Mouse (Mus musculus): Measurements from ENCODE around the gene Luc7l.
"Not testable (repeated sequence)": the region's sequence is repeated elsewhere in the genome, so short reads cannot be mapped to it uniquely, and the experiment has no call there.

The Luc7l gene

DNA sequence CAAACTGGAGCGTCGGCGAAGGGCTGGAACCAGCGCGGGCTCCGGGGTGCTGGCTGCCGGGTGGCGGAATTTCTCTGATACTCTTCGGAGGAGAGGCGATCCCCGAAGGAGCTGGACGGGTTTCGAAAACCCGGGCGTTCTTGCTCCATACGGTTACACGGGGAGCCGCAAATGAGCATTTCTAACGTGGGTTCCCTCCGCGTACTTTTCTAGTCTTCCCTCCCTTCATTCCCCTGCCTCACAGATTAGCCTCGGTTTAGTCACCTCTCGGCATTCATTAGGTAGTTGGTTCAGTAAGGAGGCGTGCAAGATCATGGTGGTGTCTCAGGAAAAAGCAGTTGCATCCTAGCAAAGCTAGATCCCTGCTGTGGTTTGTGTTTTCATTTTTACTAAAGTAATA, 703 bp downstream of the Luc7l start:
- no peak for DNase-seq (ENCODE audit: low spot score)

DNA sequence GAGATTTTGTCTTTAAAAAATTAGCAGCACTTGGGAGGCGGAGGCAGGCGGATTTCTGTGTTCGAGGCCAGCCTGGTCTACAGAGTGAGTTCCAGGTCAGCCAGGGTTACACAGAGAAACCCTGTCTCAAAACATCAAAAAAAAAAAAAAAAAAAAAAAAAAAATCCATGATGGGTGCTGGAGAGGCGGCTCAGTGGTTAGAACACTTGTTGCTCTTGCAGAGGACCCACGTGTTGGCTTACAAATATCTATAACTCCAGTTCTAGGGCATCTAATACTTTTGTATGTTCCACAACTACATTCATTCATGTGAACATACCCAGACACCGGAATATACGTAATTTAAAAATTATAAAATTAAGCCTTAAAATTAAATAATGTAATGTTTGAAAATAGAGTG, 2.6 kb downstream of the Luc7l start:
- DNase-seq (ENCODE audit: low spot score) = no peak

DNA sequence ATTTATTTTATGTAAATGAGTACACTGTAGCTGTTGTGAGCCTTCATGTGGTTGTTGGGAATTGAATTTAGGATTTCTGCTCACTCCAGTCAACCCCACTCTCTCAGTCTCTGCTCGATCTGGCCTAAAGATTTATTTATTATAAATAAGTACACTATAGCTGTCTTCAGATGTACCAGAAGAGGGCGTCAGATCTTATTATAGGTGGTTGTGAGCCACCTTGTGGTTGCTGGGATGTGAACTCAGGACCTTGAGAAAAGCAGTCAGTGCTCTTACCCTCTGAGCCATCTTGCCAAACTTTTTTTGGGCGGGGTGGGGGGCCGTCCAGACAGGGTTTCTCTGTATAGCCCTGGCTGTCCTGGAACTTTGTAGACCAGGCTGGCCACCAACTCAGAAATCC, 9.1 kb downstream of the Luc7l start:
- no peak for DNase-seq (ENCODE audit: low spot score)

DNA sequence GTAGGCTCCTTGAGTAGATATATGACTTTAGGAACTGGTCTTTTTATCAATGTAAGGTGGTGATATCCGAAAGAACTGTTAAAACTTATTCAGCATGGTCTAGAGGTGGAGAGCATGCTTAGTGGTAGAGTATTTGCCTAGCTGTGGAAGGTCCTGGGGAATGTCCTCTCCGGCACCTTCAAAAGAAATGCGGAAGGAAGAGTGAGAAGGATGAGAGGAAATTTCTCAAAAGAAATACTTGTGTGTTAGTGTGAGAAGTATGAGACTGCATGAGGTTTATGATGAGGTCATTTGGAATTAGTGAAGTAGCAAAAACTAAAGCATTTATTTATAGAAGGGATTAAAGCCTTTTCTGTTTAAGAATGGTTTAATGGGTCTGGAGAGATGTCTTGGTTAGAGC, 9.7 kb downstream of the Luc7l start:
- DNase-seq (ENCODE audit: low spot score) = no peak

DNA sequence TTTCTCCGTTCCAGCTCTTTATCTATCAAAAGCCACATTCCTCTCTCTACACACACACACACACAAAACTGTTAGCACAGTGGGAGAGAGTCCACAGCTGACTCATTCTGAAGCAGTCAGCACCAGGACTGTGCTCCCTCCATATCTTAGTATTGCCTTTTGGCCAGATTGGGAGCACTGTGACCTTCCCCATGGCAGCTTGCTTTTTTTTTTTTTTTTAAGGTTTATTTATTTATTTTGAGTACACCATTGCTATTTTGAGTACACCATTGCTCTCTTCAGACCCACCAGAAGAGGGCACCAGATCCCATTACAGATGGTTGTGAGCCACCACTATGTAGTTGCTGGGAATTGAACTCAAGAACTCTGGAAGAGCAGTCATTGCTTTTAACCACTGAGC, 16.2 kb downstream of the Luc7l start:
- no peak for DNase-seq (ENCODE audit: low spot score)

DNA sequence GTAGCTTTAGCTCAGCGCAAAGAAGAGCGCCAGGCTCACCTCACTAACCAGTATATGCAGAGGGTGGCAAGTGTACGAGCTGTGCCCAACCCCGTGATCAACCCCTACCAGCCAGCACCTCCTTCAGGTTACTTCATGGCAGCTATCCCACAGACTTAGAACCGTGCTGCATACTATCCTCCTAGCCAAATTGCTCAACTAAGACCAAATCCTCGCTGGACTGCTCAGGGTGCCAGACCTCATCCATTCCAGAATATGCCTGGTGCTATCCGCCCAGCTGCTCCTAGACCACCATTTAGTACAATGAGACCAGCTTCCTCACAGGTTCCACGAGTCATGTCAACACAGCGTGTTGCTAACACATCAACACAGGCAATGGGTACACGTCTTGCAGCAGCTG, 16.9 kb downstream of the Luc7l start:
- DNase-seq (ENCODE audit: low spot score) = not testable (repeated sequence)

DNA sequence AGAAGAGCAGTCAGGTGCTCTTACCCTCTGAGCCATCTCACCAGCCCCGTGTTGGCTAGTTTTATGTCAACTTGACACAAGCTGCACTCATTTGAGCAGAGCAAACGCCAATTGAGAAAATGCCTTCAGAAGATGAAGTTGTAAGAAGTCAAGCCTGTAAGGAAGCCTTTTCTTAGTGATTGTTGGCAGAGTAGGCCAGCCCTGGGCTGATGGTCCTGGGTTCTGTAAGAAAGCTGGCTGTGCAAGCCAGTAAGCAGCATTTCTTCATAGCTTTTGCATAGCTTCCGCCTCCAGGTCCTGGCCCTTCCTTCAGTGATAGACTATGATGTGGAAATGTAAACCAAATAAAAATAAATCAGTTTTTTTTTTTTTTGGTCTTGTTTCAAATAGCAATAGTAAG, 19.9 kb downstream of the Luc7l start:
- DNase-seq (ENCODE audit: low spot score) = no peak

DNA sequence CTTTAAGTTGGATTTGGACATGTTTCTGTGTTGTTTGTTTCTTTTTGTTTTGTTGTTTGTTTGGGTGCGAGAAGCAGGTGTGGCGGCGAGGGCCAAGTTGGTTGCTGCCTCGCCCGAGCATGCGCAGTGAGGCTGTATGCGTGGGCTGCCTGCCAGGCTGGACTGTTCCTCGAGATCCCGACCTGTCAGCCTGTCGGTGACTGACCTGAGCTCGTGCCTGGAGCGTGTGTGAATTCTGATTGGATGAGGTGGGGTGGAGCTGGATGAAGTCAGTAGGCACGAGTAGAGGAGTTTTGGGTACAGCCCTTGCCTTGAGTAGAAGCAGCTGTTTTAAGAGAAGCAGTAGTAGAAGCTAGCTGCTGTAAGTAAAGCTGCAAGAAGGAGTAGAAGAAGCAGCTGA, 23.2 kb downstream of the Luc7l start:
- no peak for DNase-seq (ENCODE audit: low spot score)

DNA sequence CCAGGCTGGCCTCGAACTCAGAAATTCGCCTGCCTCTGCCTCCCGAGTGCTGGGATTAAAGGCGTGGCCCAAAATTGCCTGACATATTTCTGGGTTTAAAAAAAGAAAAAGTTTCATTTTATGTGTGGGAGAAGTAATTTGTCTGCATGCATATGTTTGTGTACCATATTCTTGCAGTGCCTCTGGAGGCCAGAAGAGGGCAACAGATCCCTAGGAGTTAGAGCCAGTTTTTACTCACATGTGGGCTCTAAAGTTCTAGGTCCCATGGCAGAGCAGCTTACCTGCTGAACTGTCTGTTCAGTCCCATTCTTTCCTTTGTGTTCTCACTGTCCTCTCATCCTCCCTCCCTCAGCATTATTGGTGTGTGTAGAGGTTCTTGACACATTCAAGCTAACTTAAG, 24.0 kb downstream of the Luc7l start:
- DNase-seq (ENCODE audit: low spot score) = peak; percentile 9

DNA sequence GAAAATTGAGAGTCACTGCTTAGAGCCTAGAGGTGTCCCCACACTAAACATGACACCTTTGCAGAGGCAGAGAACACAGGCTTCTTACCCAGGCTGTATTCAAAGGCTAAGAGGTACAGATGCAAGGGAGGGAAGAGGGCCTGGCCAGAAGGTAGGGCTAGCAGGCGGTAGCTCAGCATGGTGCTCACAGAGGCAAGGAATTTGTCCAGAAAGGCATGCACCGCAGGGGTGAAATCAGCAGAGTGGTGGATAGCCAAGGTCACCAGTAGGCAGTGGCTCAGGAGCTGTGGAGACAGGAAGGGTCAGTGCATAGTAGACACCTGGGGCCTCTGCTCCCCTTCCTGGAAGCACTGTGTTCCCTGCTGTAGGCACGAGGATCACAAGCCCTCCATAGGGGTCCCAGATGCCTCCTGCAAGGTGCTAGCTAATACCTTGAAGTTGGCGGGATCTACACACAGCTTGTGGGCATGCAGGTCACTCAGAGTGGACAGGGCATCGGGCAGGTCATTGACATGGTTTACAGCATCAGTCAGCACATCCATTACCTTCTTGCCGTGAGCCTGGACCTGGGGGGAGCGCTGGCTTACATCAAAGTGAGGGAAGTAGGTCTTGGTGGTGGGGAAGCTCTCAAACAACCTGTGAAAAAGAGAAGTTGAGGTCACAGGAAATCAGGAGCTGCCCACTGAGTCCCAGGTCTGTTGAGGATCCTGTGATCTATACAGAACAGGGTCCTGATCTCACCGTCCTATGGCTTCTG, 33.7 kb downstream of the Luc7l start:
- DNase-seq (ENCODE audit: low spot score) = no peak

DNA sequence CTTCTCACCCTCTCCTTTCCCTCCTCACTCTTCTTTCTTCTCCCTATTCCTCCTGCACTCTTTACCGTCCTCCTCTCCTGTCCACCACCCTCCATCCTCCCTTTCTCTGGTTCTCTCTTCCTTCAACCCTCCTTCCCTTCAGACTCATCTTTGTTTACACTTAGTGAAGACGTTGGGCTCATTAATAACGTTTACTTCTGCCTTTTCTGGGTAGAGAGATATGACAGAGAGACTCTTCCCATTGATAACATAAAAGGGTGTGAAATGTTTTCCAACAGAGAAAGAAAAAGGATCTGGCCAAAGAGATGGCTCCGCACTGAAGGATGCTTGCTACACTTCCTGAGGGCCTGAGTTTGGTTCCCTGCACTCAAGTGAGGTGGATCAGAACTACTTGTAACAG, 36.8 kb downstream of the Luc7l start:
- no peak for DNase-seq (ENCODE audit: low spot score)

DNA sequence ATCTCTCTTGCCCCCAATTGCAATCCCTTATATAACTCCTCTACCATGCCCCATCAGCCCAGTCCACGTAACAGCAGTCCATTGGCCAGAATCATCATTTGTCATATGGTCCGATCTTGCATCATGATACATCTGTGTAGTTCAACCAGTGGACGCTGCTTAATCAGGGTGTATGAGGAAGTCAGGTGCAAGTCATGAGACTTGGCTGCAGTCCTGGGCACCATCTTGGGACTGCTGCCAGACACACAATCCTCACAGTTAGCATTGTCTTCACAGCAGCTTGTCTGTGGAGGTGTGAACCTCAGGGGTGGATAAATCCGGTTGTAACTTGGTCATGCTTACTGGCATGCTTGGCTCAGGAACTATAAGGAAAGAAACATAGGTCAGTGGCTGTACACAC, 45.6 kb downstream of the Luc7l start:
- DNase-seq (ENCODE audit: low spot score) = not testable (repeated sequence)

DNA sequence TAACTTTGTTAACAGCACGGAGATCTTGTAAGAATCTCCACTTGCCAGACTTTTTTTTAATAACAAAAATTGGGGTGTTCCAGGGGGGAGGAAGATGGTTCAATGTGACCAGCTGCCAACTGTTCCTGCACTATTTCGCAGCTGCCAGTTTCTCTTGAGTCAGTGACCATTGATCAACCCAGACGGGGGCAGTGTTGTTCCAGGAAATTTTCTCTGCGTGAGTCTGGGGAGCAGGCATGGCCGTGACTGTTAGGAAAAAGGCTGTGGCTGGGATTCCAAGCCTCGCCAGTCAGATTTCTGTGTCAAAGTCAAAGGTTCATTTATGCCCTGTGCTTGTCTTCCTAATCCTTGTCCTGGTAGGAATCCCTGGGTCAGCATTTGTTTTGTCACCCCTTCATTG, 61.6 kb downstream of the Luc7l start:
- no peak for DNase-seq (ENCODE audit: low spot score)

DNA sequence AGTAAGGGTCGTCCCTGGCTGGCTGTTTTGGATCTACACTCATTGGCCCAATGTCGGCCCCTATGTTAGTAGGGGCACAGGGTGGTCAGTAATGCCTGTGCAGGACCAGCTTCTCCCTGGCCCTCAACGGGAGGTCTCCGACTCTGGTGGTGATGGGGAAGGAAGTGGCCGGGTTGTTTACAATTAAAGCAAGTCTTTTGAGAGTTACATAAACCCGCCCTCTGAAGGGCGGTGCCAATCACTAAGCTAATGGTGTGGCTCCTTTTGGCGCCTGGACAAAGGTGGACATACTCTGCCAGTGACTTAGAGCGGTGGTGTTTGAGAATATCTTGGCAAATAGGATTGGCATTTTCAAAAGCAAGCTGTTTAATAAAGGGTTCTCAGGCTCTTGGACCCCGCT, 62.8 kb downstream of the Luc7l start:
- no peak for DNase-seq (ENCODE audit: low spot score)

DNA sequence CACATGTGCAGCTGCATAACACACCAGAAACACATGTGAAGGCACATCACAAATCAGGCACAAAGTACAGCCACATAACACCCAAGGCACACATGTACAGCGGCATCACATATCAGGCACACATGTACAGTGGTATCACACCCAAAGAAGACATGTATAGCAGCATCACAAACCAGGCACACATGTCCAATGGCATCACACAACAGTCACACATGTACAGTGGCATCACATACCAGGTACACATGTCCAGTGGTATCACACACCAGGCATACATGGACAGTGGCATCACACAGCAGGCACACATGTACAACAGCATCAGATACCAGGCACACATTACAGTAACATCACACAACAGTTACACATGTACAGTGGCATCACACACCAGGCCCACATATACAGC, 65.7 kb downstream of the Luc7l start:
- DNase-seq (ENCODE audit: low spot score) = no peak
